ENCODE assay signal across 21 mouse cellular contexts in genomic region chr1:191023806-191024205, GRCm38 (mm10). TPM values are rescaled to one million over a fixed set of nuclear protein-coding genes. Genes with fewer than 3 reads are reported as not detected.
DNase-seq lines count a peak whose midpoint lies in the region; ATAC-seq and TF ChIP-seq lines count a peak whose summit lies in the region.
"Not testable (repeated sequence)": the region's sequence is repeated elsewhere in the genome, so short reads cannot be mapped to it uniquely, and the experiment has no call there.
"Had no signal": no experiment of that assay in that cellular context is flagged by ENCODE, and none has a peak within 500 bp of the region (broad histone marks: within the 10 kb centered on the region; RNA-seq: fewer than 3 reads in every experiment).

No protein-coding gene starts in this region.

- not testable (repeated sequence) for TF ChIP-seq EP300 in CH12.LX (IDR thresholded peaks at IDR 0.05; ENCODE audit: low read length)

- H3K4me3 ChIP-seq in CH12.LX (replicated peaks in 1 of 3; ENCODE audit: low read depth in 2 of 3, low read length in 2 of 3, poor library complexity in 1 of 3) (peak overlapping the region in 2 of 3 experiments; percentile 54 to 70), macrophage (ENCODE audit: inconsistent target) (peak overlapping the region; percentile 78)
- H3K4me3 ChIP-seq in gastrocnemius, adult 2 months, result peak overlapping the region; percentile 94
- H3K4me3 ChIP-seq in liver, embryonic 11.5 days (ENCODE audit: low read depth, low read length), result not testable (repeated sequence)

- intact Hi-C loops in gastrocnemius, adult 2 months (cut with DNase I), result not testable (repeated sequence)

- peaks cover 0 to 28% of the 10 kb centered on the region in 2 experiments; a peak in 3 of 4 replicates for H3K4me1 ChIP-seq in CH12.LX (ENCODE audit: control insufficient read depth in 1 of 2, insufficient read depth in 2 of 2)
- H3K4me1 ChIP-seq in liver, embryonic 11.5 days (replicated peaks; ENCODE audit: control insufficient read depth, insufficient read depth, low read length), result not testable (repeated sequence)

- not testable (repeated sequence) for ATAC-seq in liver, embryonic 11.5 days (replicated peaks; ENCODE audit: low FRiP score)

- not testable (repeated sequence) for H3K9me3 ChIP-seq in CH12.LX (replicated peaks; ENCODE audit: low read length); liver, embryonic 11.5 days (ENCODE audit: control insufficient read depth, low read length)

- H3K79me2 ChIP-seq in CH12.LX (replicated peaks; ENCODE audit: control insufficient read depth, extremely low read depth, insufficient read depth, poor library complexity, severe bottlenecking), result peaks cover 19% of the 10 kb centered on the region
- H3K79me2 ChIP-seq in macrophage (ENCODE audit: inconsistent target), result peaks cover 62% of the 10 kb centered on the region

- not testable (repeated sequence) for TF ChIP-seq CTCF in CH12.LX (conservative IDR thresholded peaks at IDR 0.05 in 1 of 2, IDR thresholded peaks at IDR 0.05 in 1 of 2; ENCODE audit: low read depth in 2 of 2, low read length in 2 of 2); gastrocnemius, adult 2 months (IDR thresholded peaks at IDR 0.05)

- H3K27me3 ChIP-seq in CH12.LX (replicated peaks); liver, embryonic 11.5 days (replicated peaks; ENCODE audit: control insufficient read depth, insufficient read depth, low read length): not testable (repeated sequence)

- in situ Hi-C loops in CH12.LX (cut with MboI; ENCODE audit: low pct_ligation_motif_present, low pct_unique_long_range_greater_than_20kb, low sequenced_read_pairs), result not testable (repeated sequence)

- TF ChIP-seq POLR2A in CH12.LX (IDR thresholded peaks at IDR 0.05; ENCODE audit: low read depth, low read length), result not testable (repeated sequence)

- WGBS in liver, embryonic 11.5 days, result 93% methylated on average over 5 of the region's 6 CpGs
- WGBS in macrophage (ENCODE audit: missing documents), result 89% methylated on average over 1 of the region's 6 CpGs

- peak overlapping the region; percentile 14; the same call in 1 of the 2 replicates for H3K9ac ChIP-seq in CH12.LX (ENCODE audit: insufficient read depth, low read depth)
- H3K9ac ChIP-seq in liver, embryonic 11.5 days (ENCODE audit: low read depth, low read length), result not testable (repeated sequence)

- H3K4me2 ChIP-seq in CH12.LX (ENCODE audit: insufficient read depth, low read depth, poor library complexity, severe bottlenecking), result peak overlapping the region; percentile 24; the same call in 1 of the 2 replicates
- H3K4me2 ChIP-seq in liver, embryonic 11.5 days, result peak overlapping the region; percentile 25; the same call in 1 of the 2 replicates

- H3K36me3 ChIP-seq in CH12.LX (replicated peaks in 1 of 2; ENCODE audit: control insufficient read depth in 1 of 2, insufficient read depth in 1 of 2, low read length in 1 of 2) (peaks cover 7 to 16% of the 10 kb centered on the region in 2 experiments), macrophage (ENCODE audit: inconsistent target) (peaks cover 19% of the 10 kb centered on the region; the same call in 1 of the 2 replicates)
- peaks cover 11% of the 10 kb centered on the region for H3K36me3 ChIP-seq in liver, embryonic 11.5 days (ENCODE audit: control insufficient read depth, insufficient read depth, low read length)

- not testable (repeated sequence) for TF ChIP-seq RAD21 in CH12.LX (IDR thresholded peaks at IDR 0.05; ENCODE audit: low read depth, low read length)

- H3K27ac ChIP-seq in CH12.LX (ENCODE audit: insufficient read depth, low read depth); gastrocnemius, adult 2 months; liver, embryonic 11.5 days (ENCODE audit: low read depth, low read length): not testable (repeated sequence)
- peak overlapping the region; percentile 45 for H3K27ac ChIP-seq in macrophage

- dilution Hi-C loops in CH12.LX (cut with MboI; ENCODE audit: extremely low pct_ligation_motif_present, extremely low pct_unique_long_range_greater_than_20kb, low sequenced_read_pairs), result not testable (repeated sequence)

- DNase-seq in 416B (ENCODE audit: low read depth), result peak; percentile 58
- not testable (repeated sequence) for DNase-seq in CH12.LX (ENCODE audit: extremely low read depth); gastrocnemius, adult 2 months; liver, embryonic 11.5 days (ENCODE audit: low spot score)

TF ChIP-seq in CH12.LX, 34 proteins besides CTCF, POLR2A, EP300 and RAD21:
- TF ChIP-seq TBP (conservative IDR thresholded peaks at IDR 0.05; ENCODE audit: low read depth, low read length), result peak; percentile 91

RNA-seq across cellular contexts. Expression of gene Flvcr1, which starts 2.2 kb away (rescaled TPM):
- 40.0 and 47.9 TPM in 2 replicates for total RNA-seq in CH12.LX (2012; rRNA removed)
- 86.8 and 93.8 TPM in 2 replicates for total RNA-seq in CH12.LX (2014; rRNA removed)
- 35.9 and 37.5 TPM in 2 replicates for polyA plus RNA-seq in CH12.LX (2012; ENCODE audit: insufficient read length, low read depth)
- 10 to 100 TPM; 13.0 to 16.2 TPM for total RNA-seq in gastrocnemius, adult 2 months (2021)
- polyA plus RNA-seq in liver, embryonic 11.5 days (2014; fragmentation: Nextera tagmentation; extraction: Ambion mirVana), result 11.8 and 12.1 TPM in 2 replicates
- total RNA-seq in macrophage (2018; cell fraction: chromatin; rRNA removed), result 100 to 1,000 TPM in 20 of 26 experiments, 10 to 100 TPM in 6; 35.0 to 275 (median 143) TPM
- total RNA-seq in macrophage (2018; cell fraction: cytosol; rRNA removed), result 100 to 1,000 TPM in 1 of 26 experiments, 10 to 100 TPM in 25; 32.5 to 109 (median 56.1) TPM
- total RNA-seq in macrophage (2018; cell fraction: nucleus; rRNA removed), result 100 to 1,000 TPM in 21 of 26 experiments, 10 to 100 TPM in 5; 40.7 to 293 (median 123) TPM
- polyA plus RNA-seq in macrophage (2018), result 58.5 to 74.7 TPM (median 60.7 TPM) in 3 replicates

RNA-seq across cellular contexts. Expression of gene Spata45, which starts 12.6 kb away (rescaled TPM):
- total RNA-seq in CH12.LX (2012; rRNA removed) (not detected in 2 replicates), CH12.LX (2014; rRNA removed) (not detected in 2 replicates)
- polyA plus RNA-seq in CH12.LX (2012; ENCODE audit: insufficient read length, low read depth) (0.76 TPM in 1 of 2 replicates, not detected in the other), macrophage (2018) (not detected in 3 replicates)
- total RNA-seq in gastrocnemius, adult 2 months (2021), result not detected
- not detected in 2 replicates for polyA plus RNA-seq in liver, embryonic 11.5 days (2014; fragmentation: Nextera tagmentation; extraction: Ambion mirVana)
- total RNA-seq in macrophage (2018; cell fraction: chromatin; rRNA removed), result not detected
- not detected for total RNA-seq in macrophage (2018; cell fraction: cytosol; rRNA removed)
- not detected for total RNA-seq in macrophage (2018; cell fraction: nucleus; rRNA removed)
- total RNA-seq: adrenal gland, adult 18-20 months; adrenal gland, adult 8-10 months; adrenal gland, postnatal 14 days; adrenal gland, postnatal 36 days; forebrain, postnatal 0 days had no signal
- polyA plus RNA-seq: activated CD4-positive, CD25-positive, alpha-beta regulatory T cell, adult 4 months; CD4-positive, CD25-positive, alpha-beta regulatory T cell, adult 4 months; cerebellum, adult 2 months; cortical plate, adult 2 months; embryonic facial prominence, embryonic 10.5 days; embryonic facial prominence, embryonic 12.5 days; embryonic facial prominence, embryonic 14.5 days; forebrain, embryonic 11.5 days; forebrain, embryonic 13.5 days; forebrain, embryonic 15.5 days; forebrain, postnatal 0 days; Patski had no signal

RNA-seq across cellular contexts. Expression of gene Tatdn3, which starts 38.9 kb away (rescaled TPM):
- total RNA-seq in CH12.LX (2012; rRNA removed) (12.9 TPM in 2 replicates), CH12.LX (2014; rRNA removed) (17.2 and 17.3 TPM in 2 replicates)
- polyA plus RNA-seq in CH12.LX (2012; ENCODE audit: insufficient read length, low read depth) (11.3 and 12.7 TPM in 2 replicates), macrophage (2018) (7.7 to 13.2 TPM (median 7.9 TPM) in 3 replicates)
- total RNA-seq in gastrocnemius, adult 2 months (2021), result 10 to 100 TPM; 14.4 to 15.2 TPM
- 14.4 and 17.2 TPM in 2 replicates for polyA plus RNA-seq in liver, embryonic 11.5 days (2014; fragmentation: Nextera tagmentation; extraction: Ambion mirVana)
- 100 to 1,000 TPM in 18 of 26 experiments, 10 to 100 TPM in 8; 43.4 to 241 (median 126) TPM for total RNA-seq in macrophage (2018; cell fraction: chromatin; rRNA removed)
- total RNA-seq in macrophage (2018; cell fraction: cytosol; rRNA removed), result 10 to 100 TPM in 7 of 26 experiments, 1 to 10 TPM in 19; 6.0 to 13.4 (median 8.5) TPM
- 100 to 1,000 TPM in 2 of 26 experiments, 10 to 100 TPM in 24; 15.4 to 103 (median 65.4) TPM for total RNA-seq in macrophage (2018; cell fraction: nucleus; rRNA removed)

RNA-seq across cellular contexts. Expression of gene Nsl1, which starts 39.0 kb away (rescaled TPM):
- total RNA-seq in CH12.LX (2012; rRNA removed) (17.4 and 17.9 TPM in 2 replicates), CH12.LX (2014; rRNA removed) (24.9 and 27.1 TPM in 2 replicates)
- polyA plus RNA-seq in CH12.LX (2012; ENCODE audit: insufficient read length, low read depth) (16.0 and 20.0 TPM in 2 replicates), macrophage (2018) (1.1 to 7.5 TPM (median 2.4 TPM) in 3 replicates)
- under 1 TPM; 0.05 to 0.08 TPM for total RNA-seq in gastrocnemius, adult 2 months (2021)
- 27.7 and 30.7 TPM in 2 replicates for polyA plus RNA-seq in liver, embryonic 11.5 days (2014; fragmentation: Nextera tagmentation; extraction: Ambion mirVana)
- total RNA-seq in macrophage (2018; cell fraction: chromatin; rRNA removed), result 10 to 100 TPM in 1 of 26 experiments, 1 to 10 TPM in 24, under 1 TPM in 1; 0.87 to 10.3 (median 4.8) TPM
- 1 to 10 TPM in 21 of 26 experiments, under 1 TPM in 5; 0.52 to 3.7 (median 1.5) TPM for total RNA-seq in macrophage (2018; cell fraction: cytosol; rRNA removed)
- total RNA-seq in macrophage (2018; cell fraction: nucleus; rRNA removed), result 10 to 100 TPM in 1 of 26 experiments, 1 to 10 TPM in 23, under 1 TPM in 2; 0.81 to 13.5 (median 3.0) TPM

RNA-seq across cellular contexts. Expression of gene Vash2, which starts 44.7 kb away (rescaled TPM):
- total RNA-seq in CH12.LX (2012; rRNA removed), result 0.04 and 0.08 TPM in 2 replicates
- total RNA-seq in CH12.LX (2014; rRNA removed), result 0.05 and 0.17 TPM in 2 replicates
- 0.16 and 0.25 TPM in 2 replicates for polyA plus RNA-seq in CH12.LX (2012; ENCODE audit: insufficient read length, low read depth)
- under 1 TPM; 0.20 to 0.66 TPM for total RNA-seq in gastrocnemius, adult 2 months (2021)
- polyA plus RNA-seq in liver, embryonic 11.5 days (2014; fragmentation: Nextera tagmentation; extraction: Ambion mirVana), result 12.8 and 14.2 TPM in 2 replicates
- 1 to 10 TPM in 11 of 26 experiments, under 1 TPM in 14, not detected in 1; 0.15 to 7.6 (median 0.91) TPM for total RNA-seq in macrophage (2018; cell fraction: chromatin; rRNA removed)
- total RNA-seq in macrophage (2018; cell fraction: cytosol; rRNA removed), result 1 to 10 TPM in 12 of 26 experiments, under 1 TPM in 14; 0.38 to 3.7 (median 0.87) TPM
- total RNA-seq in macrophage (2018; cell fraction: nucleus; rRNA removed), result 1 to 10 TPM in 12 of 26 experiments, under 1 TPM in 14; 0.14 to 6.1 (median 0.99) TPM
- 1.9 to 3.0 TPM (median 2.0 TPM) in 3 replicates for polyA plus RNA-seq in macrophage (2018)
